In genomic region chr7:15839578-15839977, GRCm38 (mm10) we compare ENCODE assay signal across 15 mouse cellular contexts.
"Had no signal": no experiment of that assay in that cellular context is flagged by ENCODE, and none has a peak within 500 bp of the region (broad histone marks: within the 10 kb centered on the region; RNA-seq: fewer than 3 reads in every experiment).

Gene Obox6 (minus strand): TSS chr7:15839678.

- DNase-seq: cerebellum, adult 9-10 months; cerebellum, adult 9-11 months; cerebellum, postnatal 10 days; cerebellum, postnatal 14 days; cerebellum, postnatal 25 days; cerebellum, postnatal 36 days; embryo, embryonic 11 days; forebrain, postnatal 0 days; gastrocnemius, adult 2 months; gastrocnemius, postnatal 10 days; gastrocnemius, postnatal 14 days; gastrocnemius, postnatal 25 days; gastrocnemius, postnatal 36 days; heart, adult 18-20 months; heart, adult 2 months had no signal
